Mouse (Mus musculus) splenic B cell, adult 2 months (primary cell): ENCODE results near the gene Cbwd1.

ENCODE experiments used
- DNase-seq: peaks from one replicate; pipeline ENCODE4 v3.0.0-alpha.2; 2011; ENCODE audit warnings: low read depth, low spot score
- H3K27me3 ChIP-seq: 2 replicates; pipeline ENCODE4 v1.6.1; 2012; ENCODE audit warnings: mild to moderate bottlenecking, low read length, moderate library complexity, mixed read lengths; ENCODE audit not compliant: control insufficient read depth, poor library complexity, insufficient read depth, severe bottlenecking
- H3K36me3 ChIP-seq: 2 replicates; pipeline ENCODE4 v1.6.1; 2012; ENCODE audit warnings: mild to moderate bottlenecking, low read length, moderate library complexity, mixed read lengths; ENCODE audit not compliant: control insufficient read depth, poor library complexity, insufficient read depth, severe bottlenecking

The Cbwd1 gene

DNA sequence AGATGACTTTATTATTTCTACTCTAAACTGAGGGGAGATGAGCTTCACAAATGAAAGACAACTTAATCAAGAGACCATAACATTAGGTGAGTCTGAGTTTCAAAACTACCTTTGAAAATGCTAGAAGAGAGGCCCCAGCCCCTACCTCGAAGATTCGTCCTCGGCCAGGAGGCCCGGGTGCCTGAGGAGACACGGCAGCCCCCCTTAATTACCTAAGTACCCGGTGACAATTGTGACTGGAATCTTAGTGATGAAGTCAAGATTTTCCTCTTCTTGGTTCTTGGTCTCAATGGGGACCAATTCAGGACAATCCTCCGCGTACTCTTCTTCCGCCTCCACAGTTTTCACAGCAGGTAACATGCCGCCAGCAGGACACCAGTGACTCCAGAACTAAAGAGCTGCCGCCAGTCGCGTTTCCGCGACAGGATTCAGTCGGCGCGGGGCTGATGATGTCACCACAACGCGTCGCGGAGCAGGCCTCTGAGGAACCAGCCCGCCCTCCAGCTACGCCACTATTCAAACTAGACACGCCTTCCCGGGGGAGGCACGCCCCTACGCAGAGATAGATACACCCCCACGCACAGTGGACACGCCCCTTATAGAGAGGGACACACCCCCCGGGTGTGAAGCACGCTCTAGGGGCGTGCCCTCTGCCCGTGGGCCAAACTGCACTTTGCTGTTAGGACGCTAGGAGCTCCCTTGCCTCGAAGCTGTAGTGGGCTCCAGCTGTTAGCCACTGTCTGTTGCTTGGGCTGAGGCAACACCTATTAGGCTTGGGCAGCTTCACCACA is at the start of gene Cbwd1:
Gene Cbwd1 (minus strand): TSS at position 439 of the 791 bp plus-strand sequence.
- Histone ChIP-seq H3K27me3 (no peaks in the 10 kb centered on the region), H3K36me3 (no peaks in the 10 kb centered on the region; the same call in 1 of the 2 replicates)
- DNase-seq: peak; percentile 100

GRCm38 (mm10) chr19:25008509-25008908 is 47.1 kb upstream of the Cbwd1 start:
- H3K36me3 ChIP-seq: no peaks in the 10 kb centered on the region

GRCm38 (mm10) chr19:25006686-25007085 is 45.3 kb upstream of the Cbwd1 start:
- H3K36me3 ChIP-seq: no peaks in the 10 kb centered on the region
- DNase-seq: no peak
- H3K27me3 ChIP-seq: no peaks in the 10 kb centered on the region

More at GRCm38 (mm10) chr19:25008509-25008908, 47.1 kb upstream of the Cbwd1 start:
- H3K27me3 ChIP-seq: no peaks in the 10 kb centered on the region
- no peak for DNase-seq

DNA sequence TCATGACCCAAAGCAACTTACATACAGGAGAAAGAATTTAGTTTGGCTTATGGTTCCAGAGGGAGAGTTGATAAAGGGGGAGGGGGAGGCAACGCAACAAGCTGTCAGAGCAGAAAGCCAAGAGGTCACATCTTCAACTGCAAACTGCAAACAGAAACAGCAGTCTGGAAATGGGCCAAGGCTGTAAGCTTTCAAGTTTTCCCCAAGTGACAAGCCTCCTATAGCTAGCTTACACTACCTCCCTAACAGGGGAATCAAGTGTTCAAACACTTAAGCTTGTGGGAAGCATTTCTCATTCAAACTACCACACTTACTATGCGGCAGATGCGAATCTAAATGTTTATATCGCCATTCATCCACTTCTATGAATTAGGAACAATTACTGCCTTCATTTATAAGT is 42.4 kb upstream of the Cbwd1 start:
- Histone ChIP-seq H3K27me3 (no peaks in the 10 kb centered on the region), H3K36me3 (no peaks in the 10 kb centered on the region)
- no peak for DNase-seq

- H3K36me3 ChIP-seq: no peaks in the 10 kb centered on the region
- H3K27me3 ChIP-seq: no peaks in the 10 kb centered on the region
- peak; percentile 74 for DNase-seq
Measured at GRCm38 (mm10) chr19:25002828-25003227, 41.4 kb upstream of the Cbwd1 start.

DNA sequence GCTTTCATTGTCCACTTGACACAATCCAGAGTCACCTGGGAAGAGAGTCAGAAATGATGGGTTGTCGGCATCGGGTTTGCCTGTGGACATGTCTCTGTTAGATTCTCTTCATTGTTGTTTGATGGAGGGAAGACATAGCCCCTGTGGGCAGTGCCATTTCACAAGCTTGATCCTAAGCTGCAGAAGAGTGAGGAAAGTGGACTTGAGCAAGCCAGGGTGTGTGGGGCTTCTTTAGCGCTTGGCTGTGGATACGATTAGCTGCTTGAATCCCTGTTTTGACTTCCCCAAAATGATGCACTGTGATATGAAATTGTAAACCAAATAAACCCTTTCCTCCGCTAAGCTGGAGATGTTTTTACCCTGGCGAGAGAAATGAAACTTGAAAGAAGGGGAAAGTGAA is 40.6 kb upstream of the Cbwd1 start:
- Histone ChIP-seq H3K36me3 (no peaks in the 10 kb centered on the region), H3K27me3 (no peaks in the 10 kb centered on the region)
- DNase-seq: no peak

- no peaks in the 10 kb centered on the region for H3K36me3 ChIP-seq
- no peak for DNase-seq
- H3K27me3 ChIP-seq: no peaks in the 10 kb centered on the region
Measured at GRCm38 (mm10) chr19:25000153-25000552, 38.7 kb upstream of the Cbwd1 start.

- Histone ChIP-seq H3K27me3 (no peaks in the 10 kb centered on the region), H3K36me3 (no peaks in the 10 kb centered on the region)
- peak; percentile 80 for DNase-seq
Measured at GRCm38 (mm10) chr19:24999201-24999886, 37.9 kb upstream of the Cbwd1 start, which contains the start of gene Dock8. Gene Dock8 (plus strand): TSS chr19:24999534.

GRCm38 (mm10) chr19:24998561-24998960 is 37.2 kb upstream of the Cbwd1 start:
- DNase-seq: no peak
- no peaks in the 10 kb centered on the region for H3K27me3 ChIP-seq

GRCm38 (mm10) chr19:24996815-24997704 is 35.6 kb upstream of the Cbwd1 start:
- Histone ChIP-seq H3K36me3 (no peaks in the 10 kb centered on the region), H3K27me3 (no peaks in the 10 kb centered on the region)
- DNase-seq: no peak

More at GRCm38 (mm10) chr19:24998561-24998960, 37.2 kb upstream of the Cbwd1 start:
- no peaks in the 10 kb centered on the region for H3K36me3 ChIP-seq

DNA sequence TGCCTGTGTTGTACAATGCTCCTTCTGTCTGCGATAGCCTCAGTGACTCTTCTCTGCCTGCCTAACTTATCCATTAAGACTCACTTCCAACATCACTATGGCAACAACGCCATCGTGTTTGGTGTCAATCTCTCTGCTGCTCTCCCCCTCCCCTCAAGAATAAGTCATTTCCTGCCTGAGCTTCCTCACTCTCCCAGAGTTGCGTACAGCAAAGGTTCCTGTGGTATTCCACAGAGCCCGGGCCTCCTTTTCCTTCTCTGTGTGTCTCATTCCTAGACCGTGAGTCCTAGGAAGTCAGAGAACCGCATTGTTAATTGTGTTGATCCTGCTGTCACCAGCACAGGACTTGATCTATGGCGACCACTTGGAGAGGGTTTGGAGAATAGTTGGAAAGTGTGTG is 33.5 kb upstream of the Cbwd1 start:
- no peak for DNase-seq
- Histone ChIP-seq H3K27me3 (no peaks in the 10 kb centered on the region), H3K36me3 (no peaks in the 10 kb centered on the region)

- no peak for DNase-seq
- H3K27me3 ChIP-seq: no peaks in the 10 kb centered on the region
- no peaks in the 10 kb centered on the region for H3K36me3 ChIP-seq
Measured at GRCm38 (mm10) chr19:24993526-24993925, 32.1 kb upstream of the Cbwd1 start.

DNA sequence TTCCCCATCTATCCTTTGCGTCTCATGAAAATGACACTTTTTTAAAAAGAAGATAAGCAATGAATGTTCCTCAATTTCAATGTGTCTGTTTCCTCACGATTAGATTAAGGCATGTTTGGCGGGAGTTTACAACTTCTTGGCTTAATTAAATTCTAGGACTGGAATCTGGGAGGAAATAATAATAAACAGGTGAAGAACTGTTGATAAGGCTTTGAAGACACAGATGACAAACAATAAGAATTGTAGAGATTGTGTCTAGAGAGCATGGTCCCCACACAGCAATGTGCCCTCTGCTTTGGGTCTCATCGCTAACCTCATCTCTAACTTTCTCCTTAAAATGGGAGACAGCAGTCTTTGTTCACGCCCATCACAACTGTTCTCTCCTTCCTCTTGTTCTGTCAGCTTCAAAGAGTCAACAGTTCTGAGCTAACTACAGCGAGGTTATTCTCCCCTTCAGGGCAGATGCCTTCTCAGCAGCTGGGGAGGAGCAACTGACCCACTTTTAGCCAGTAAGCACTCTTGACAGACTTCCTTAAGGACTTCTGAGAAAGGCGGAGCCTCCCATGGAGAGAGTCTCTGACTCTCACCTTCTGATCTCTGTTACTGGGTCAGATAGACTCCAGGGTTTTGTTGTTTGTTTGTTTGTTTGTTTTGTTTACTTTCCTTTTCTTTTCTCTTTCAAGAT is 28.9 kb upstream of the Cbwd1 start:
- H3K36me3 ChIP-seq: no peaks in the 10 kb centered on the region
- DNase-seq: no peak
- H3K27me3 ChIP-seq: no peaks in the 10 kb centered on the region

DNA sequence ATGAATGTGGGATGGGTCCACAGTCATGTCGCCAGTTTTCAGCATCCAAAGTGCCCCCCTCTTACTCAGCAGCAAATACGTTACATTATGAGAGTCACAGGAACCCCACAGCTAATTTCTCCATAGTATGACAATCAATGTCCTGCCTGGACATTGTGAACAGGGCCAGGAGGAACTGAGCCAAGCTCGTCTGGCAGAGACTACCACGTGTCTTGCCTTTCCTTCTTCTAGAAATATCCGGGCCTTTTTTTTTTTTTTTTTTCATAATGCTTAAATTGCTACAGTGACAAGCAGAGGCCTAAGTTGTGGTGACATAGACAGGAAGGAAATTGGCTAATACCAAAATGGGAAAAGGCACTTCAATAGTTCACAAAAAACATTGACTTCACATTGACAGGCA is 27.4 kb upstream of the Cbwd1 start:
- DNase-seq: no peak
- Histone ChIP-seq H3K27me3 (no peaks in the 10 kb centered on the region), H3K36me3 (no peaks in the 10 kb centered on the region)
